Mouse (Mus musculus) pancreas, adult 10 weeks (tissue): ENCODE measurements around the gene Ano8. TPM values are rescaled to one million over a fixed set of nuclear protein-coding genes. Genes with fewer than 3 reads are reported as not detected.

Experiments used
- polyA plus RNA-seq: library from polyadenylated mRNA; stranded (reverse); fragments of 350-450 nt; fragmentation: Illumina TruSeq; extraction: RNeasy Lipid Tissue Mini Kit (QIAGEN cat#74804); gene quantifications from one replicate; pipeline ENCODE4 v1.2.3, GENCODE M21; 2015; ENCODE audit warnings: low read depth, low replicate concordance; ENCODE audit not compliant: insufficient read depth

Gene Ano8
- polyA plus RNA-seq: 4.7 TPM

DNA sequence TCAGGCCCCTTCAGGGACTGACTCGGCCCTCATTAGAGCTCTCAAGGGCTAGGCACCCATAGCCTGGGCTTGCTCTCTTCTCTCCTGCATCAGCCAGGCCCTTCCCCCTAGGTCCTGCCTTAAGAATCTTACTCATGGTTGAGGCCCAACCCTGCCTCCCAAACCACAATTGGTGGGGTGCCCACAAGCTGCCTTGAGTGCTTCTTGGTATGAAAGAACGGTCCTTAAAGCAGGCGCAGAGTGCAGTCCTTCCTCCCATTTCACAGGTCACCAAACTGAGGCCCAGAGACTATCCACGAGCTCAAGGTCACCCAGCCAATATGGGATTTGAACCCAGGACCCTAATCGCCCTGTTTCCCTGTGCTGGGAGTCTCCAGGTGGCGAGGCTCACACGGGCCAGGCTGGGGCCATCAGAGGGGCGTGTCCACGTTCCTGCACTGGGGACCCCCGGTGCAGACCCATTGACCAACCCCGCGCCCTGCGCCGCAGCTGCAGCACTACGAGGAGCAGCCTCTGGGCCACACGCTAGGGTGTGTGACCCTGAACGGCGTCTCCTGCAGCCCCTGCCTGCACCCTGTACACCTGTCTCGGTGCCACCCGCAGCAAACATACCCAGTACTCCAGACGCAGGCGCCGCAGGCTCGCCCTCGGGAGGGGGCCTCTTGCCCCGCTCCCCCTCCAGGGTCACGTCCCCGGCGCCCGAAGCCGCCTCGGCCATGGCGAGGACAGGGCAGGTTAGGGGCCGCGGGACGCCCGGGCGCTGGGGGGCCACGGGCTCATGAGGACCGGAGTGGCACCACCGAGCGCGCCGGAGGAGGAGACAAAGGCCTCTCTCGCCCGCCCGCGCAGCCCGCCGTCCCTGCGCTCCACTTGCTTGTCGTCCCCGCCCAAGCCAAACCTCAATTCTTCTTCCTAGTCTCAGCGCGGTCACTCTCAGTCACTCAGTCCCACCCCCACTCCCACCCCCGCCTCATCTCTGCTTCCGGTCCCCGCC, at the start of gene Ano8:
TSS of gene Ano8 (minus strand) at position 822 of the 994 bp plus-strand sequence.

DNA sequence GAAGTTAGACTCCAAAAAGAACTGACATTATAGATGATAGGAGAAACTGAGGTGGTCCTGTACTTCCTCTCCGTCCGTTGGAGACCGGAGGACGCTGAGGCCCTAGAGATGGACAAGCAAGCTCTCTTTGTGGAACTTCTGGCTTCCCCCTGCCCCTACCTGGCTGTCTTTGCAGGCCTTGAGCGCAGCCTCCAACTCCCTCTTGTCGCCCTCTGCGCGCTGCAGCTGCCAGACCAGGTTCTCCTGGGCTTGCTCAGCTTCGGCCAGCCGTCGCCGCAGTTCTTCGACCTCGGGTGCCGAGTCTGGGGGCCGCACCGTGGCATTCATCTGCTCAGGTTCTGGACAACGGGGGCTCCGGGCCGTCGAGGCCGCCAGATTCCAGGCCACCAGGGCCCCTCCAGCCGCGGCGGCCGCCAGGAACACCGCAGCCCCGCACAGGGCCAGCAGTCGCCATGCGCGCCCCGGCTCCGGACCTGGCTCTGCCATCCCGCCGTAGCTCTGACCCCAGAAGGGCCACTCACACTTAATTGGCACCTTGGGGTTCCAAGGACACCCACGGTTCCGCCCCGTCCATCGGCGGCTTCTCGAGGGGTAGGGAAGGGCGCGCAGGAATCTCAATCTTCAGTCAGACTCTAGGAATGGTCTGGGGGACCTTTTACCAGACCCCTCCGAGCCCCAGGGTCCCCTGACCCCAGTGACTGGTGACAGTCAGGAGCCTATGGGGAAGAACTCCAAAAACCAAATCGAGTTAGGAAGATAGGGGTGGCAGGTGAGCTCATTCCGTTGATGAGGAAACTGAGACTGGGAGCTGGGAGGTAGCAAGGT, 39.7 kb upstream of the Ano8 start, which contains the start of gene Ccdc194:
TSS of gene Ccdc194 (minus strand) at position 486 of the 825 bp plus-strand sequence.

DNA sequence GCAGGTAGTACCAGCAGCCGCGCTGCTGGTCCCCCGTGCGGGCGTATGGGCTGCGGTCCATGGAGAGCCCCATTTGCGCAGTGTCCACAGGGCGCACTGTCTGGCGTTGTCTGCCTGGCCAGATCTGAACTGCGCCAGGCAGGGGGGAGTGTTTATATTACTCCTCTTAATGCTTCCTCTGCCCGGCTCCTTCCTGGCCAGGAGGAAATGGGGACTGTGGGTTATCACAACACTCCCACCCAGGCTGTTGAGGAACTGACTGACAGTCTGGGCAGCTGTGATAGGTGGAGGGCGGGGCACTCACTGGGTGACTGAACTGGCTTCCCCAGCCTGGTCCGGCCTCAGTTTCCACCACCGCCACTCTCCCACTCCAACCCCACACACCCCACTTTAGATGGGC, 25.9 kb upstream of the Ano8 start, which contains the start of gene Plvap:
TSS of gene Plvap (minus strand) at position 109 of the 400 bp plus-strand sequence.

DNA sequence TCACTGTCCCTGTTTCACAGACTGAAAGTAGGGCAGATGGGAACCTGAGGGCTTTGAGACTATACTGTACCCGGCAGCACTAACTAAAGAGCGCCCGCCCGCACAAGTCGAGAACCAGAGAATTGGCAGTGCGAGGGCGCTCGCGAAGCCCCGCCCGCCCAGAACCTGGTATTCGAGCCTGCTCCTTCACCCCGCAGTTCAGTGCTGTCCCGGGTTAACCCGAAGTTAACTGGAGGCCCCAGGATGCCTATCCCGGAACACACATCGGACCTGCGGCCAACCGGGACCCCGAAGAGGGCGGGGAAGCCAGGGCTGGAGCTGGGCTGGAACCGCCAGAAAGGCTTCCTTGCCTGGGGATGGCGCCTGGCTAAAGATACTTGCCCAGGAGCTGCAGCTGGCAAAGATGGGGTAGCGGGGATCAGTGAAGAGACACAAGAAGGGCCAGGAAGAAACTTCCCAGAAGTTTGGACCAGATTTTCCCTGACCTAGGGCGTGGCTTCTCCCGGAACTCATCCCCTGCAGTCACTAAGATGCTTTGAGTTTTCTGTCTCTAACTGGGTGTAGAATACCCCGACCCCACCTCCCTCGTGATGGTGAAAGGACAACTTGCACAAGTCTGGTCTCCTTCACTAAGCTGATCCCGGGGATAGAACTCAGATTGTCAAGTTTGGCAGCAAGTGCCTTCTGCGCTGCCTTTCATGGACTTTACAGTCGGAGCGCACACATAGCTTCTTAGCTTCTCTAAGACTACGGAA, 2.1 kb upstream of the Ano8 start, which contains the start of gene Gtpbp3:
TSS of gene Gtpbp3 (plus strand) at position 413 of the 755 bp plus-strand sequence.

DNA sequence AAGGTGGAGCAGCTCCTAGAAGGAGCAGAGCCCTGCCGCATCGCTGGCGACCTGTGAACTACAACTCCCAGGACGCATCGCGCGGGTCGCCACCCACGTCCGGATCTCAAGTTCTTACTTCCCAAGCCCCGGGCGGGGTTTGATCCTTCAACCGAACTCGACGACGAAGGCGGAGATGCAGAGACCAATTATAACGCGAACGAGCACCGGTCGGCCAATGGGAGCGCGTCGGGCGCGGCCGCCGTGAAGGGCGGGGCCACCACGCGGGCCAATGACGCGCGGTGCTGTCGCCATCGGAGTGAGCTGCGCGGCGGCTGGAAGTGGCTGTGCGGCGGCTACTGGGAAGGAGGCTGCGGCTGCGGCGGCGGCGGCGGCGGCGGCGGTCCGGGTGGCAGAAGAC, 16.8 kb downstream of the Ano8 start, which contains the start of gene Dda1:
TSS of gene Dda1 (plus strand) at position 284 of the 400 bp plus-strand sequence.

DNA sequence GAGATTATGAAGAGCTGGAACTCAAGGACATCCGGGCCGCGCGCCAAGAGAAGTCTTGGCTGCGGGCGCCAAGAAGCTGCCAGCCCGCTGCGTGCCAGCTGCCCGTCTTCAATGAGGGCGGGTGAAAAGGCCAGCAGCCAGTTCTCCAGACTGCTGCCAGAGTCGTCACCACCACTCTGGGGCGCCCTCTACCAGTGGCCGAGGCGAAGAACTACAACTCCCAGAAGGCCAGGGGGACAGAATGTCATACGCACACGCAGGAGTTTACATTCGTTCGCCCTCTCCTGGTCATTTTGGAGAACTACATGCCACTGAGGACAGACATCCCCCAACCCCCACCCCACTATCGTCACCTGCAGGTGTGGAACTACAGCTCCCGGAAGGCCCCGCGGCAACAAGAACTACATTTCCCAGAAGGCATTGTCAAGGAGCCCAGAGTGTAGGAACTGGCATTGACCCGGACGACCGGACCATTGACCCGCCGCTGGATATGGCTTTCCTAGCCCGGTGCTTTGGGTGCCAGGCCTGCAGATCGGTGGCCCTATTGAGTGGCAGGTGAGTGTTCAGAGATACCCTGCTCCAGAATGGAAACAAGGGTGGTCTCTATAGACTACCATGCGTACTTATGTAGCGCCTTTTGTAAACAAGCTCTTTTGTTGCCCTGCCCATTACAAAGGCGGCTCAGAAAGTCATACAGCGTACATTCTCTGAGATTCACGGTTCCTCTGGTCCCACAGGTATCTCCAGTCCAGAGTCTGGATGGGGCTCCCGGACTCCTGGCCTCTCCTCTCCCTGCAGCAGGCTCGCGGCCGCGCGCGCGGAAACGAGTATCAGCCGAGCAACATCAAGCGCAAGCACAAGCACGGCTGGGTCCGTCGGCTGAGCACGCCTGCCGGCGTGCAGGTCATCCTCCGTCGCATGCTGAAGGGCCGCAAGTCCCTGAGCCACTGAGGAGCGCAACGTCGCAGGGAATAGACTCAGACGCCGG, 21.0 kb downstream of the Ano8 start, which contains the start of gene Mrpl34:
TSS of gene Mrpl34 (plus strand) at position 447 of the 988 bp plus-strand sequence.

DNA sequence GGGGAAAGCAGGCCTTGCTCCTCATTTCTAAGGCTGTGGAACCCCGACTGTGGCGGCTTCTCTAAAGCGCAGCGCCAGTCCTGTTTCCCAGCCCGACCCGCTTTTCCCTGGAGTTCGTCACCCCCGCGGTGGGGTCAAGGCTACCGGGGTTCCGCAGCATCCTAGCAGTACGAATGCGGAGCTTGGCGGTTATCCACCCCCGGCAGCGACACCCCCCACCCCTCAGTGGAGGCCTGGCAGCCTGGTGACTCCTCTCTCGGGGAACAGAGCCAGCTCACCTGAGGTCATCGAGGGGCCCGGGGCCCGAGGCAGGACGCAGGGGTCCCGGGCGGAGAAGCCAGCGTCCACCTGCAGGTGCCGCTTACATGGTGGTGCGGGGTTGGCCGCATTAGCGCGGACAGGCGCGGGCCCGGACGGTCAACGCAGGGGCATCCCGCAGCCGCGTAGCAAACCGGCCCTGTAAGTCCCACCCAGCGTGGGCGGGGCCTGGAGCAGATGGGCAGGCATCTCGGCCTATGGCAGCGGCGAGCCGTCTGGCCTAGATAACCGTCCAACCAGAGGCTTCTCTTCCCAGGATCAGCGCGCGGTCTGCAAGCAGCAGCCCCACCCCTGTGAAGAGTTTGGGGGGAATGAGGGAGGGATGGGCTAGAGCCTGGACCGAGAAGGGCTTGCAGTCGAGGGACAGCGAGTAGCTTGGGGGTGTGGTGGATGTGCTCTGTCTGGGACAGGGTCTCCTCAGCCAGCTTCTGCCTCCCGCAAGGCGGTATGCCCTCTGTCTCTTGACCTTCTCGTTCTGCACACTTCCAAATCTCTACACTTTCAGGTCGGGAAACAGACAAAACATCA, 22.4 kb downstream of the Ano8 start, which contains the start of gene Abhd8:
TSS of gene Abhd8 (minus strand) at position 468 of the 846 bp plus-strand sequence.

Other genes starting within 250 kb of the Ano8 start
- 10.9 TPM for gene Myo9b, start 213.2 kb downstream of the Ano8 start, polyA plus RNA-seq
- 2.2 TPM for gene Haus8, start 213.0 kb downstream of the Ano8 start, polyA plus RNA-seq
- 66.0 TPM for gene Use1, start 119.1 kb downstream of the Ano8 start, polyA plus RNA-seq
- 4.2 TPM for gene Ocel1, start 114.7 kb downstream of the Ano8 start, polyA plus RNA-seq
- gene Nr2f6, start 104.0 kb downstream of the Ano8 start, polyA plus RNA-seq: 19.9 TPM
- 21.8 TPM for gene Ushbp1, start 90.2 kb downstream of the Ano8 start, polyA plus RNA-seq
- 24.6 TPM for gene Babam1, start 89.1 kb downstream of the Ano8 start, polyA plus RNA-seq
- gene Ankle1, start 80.0 kb downstream of the Ano8 start, polyA plus RNA-seq: not detected
- 4.1 TPM for gene Abhd8, start 22.3 kb downstream of the Ano8 start, polyA plus RNA-seq
- gene Mrpl34, start 21.0 kb downstream of the Ano8 start, polyA plus RNA-seq: 18.8 TPM
- 13.0 TPM for gene Dda1, start 16.8 kb downstream of the Ano8 start, polyA plus RNA-seq
- gene Gtpbp3, start 2.1 kb upstream of the Ano8 start, polyA plus RNA-seq: 7.9 TPM
- 236 TPM for gene Plvap, start 25.8 kb upstream of the Ano8 start, polyA plus RNA-seq
- not detected for gene Ccdc194, start 39.7 kb upstream of the Ano8 start, polyA plus RNA-seq
- gene Bst2, start 51.5 kb upstream of the Ano8 start, polyA plus RNA-seq: 43.2 TPM
- gene Mvb12a, start 57.0 kb upstream of the Ano8 start, polyA plus RNA-seq: 48.0 TPM
- gene Tmem221, start 72.9 kb upstream of the Ano8 start, polyA plus RNA-seq: 3.8 TPM
- gene Nxnl1, start 80.6 kb upstream of the Ano8 start, polyA plus RNA-seq: not detected
- 33.1 TPM for gene Slc27a1, start 82.9 kb upstream of the Ano8 start, polyA plus RNA-seq
- 39.9 TPM for gene Pgls, start 106.2 kb upstream of the Ano8 start, polyA plus RNA-seq
- 1.00 TPM for gene Fam129c, start 111.7 kb upstream of the Ano8 start, polyA plus RNA-seq
- gene Colgalt1, start 125.0 kb upstream of the Ano8 start, polyA plus RNA-seq: 17.5 TPM
- 2.6 TPM for gene Unc13a, start 185.8 kb upstream of the Ano8 start, polyA plus RNA-seq
- gene Jak3, start 190.3 kb upstream of the Ano8 start, polyA plus RNA-seq: 4.8 TPM
- gene Insl3, start 203.3 kb upstream of the Ano8 start, polyA plus RNA-seq: not detected
- 2.7 TPM for gene B3gnt3, start 215.8 kb upstream of the Ano8 start, polyA plus RNA-seq
- gene Fcho1, start 239.8 kb upstream of the Ano8 start, polyA plus RNA-seq: 0.92 TPM